Mouse (Mus musculus) limb, embryonic 11.5 days (tissue): Measurements from ENCODE around the gene Tex26. TPM values are rescaled to one million over a fixed set of nuclear protein-coding genes. Genes with fewer than 3 reads are reported as not detected.

Experiments used
- ATAC-seq: fragments of 200-750 bp; cut with Nextera tagmentation; 2 replicates; pipeline ENCODE4 v1.8.0; 2017; ENCODE audit warnings: low read depth; ENCODE audit not compliant: insufficient number of reproducible peaks, low FRiP score, low TSS enrichment
- DNase-seq: peaks from one replicate; pipeline ENCODE4 v3.0.0-alpha.2; 2015; ENCODE audit warnings: low spot score
- H3K27ac ChIP-seq: fragments of 300-500 bp; sonication (generic); replicated peaks from 2 replicates; pipeline ENCODE4 v1.5.1; 2014; ENCODE audit warnings: low read depth, mild to moderate bottlenecking, low read length
- H3K27me3 ChIP-seq: fragments of 300-500 bp; sonication (generic); 2 replicates; pipeline ENCODE4 v1.6.1; 2014; ENCODE audit warnings: mild to moderate bottlenecking, low read length, mixed read lengths; ENCODE audit not compliant: control insufficient read depth, insufficient read depth
- H3K36me3 ChIP-seq: fragments of 300-500 bp; sonication (generic); 2 replicates; pipeline ENCODE4 v1.6.1; 2014; ENCODE audit warnings: mild to moderate bottlenecking, low read length, moderate library complexity, mixed read lengths; ENCODE audit not compliant: control insufficient read depth, insufficient read depth
- H3K4me1 ChIP-seq: fragments of 300-500 bp; sonication (generic); 2 replicates; pipeline ENCODE4 v1.6.1; 2014; ENCODE audit warnings: low read length, mixed read lengths; ENCODE audit not compliant: control insufficient read depth, insufficient read depth
- H3K4me2 ChIP-seq: fragments of 300-500 bp; sonication (generic); 2 replicates; pipeline ENCODE4 v1.6.1; 2014; ENCODE audit warnings: low read depth, mild to moderate bottlenecking, moderate library complexity; ENCODE audit not compliant: severe bottlenecking
- H3K4me3 ChIP-seq: fragments of 300-500 bp; sonication (generic); 2 replicates; pipeline ENCODE4 v1.5.1; 2014; ENCODE audit warnings: low read depth, low read length
- H3K9ac ChIP-seq: fragments of 300-500 bp; sonication (generic); 2 replicates; pipeline ENCODE4 v1.6.1; 2014; ENCODE audit warnings: mild to moderate bottlenecking, low read length
- H3K9me3 ChIP-seq: fragments of 300-500 bp; sonication (generic); 2 replicates; pipeline ENCODE4 v1.6.1; 2016; ENCODE audit warnings: low read length; ENCODE audit not compliant: control insufficient read depth
- WGBS: fragments of 180-500 bp; shearing (Covaris S2); extraction: QIAGEN DNeasy Blood & Tissue Kit; methylation state at CpG from one replicate; pipeline ENCODE4 v1.1.7; 2014; 5-methylcytosine and 5-hydroxymethylcytosine counted together
- polyA plus RNA-seq: library from polyadenylated mRNA; unstranded; fragments of >200 nt; fragmentation: Nextera tagmentation; extraction: Ambion mirVana; gene quantifications from 2 replicates; pipeline ENCODE4 v1.2.1, GENCODE M21; 2014

Tex26 gene
- polyA plus RNA-seq, 1 experiment from 2014 or later, result 0.15 TPM

DNA sequence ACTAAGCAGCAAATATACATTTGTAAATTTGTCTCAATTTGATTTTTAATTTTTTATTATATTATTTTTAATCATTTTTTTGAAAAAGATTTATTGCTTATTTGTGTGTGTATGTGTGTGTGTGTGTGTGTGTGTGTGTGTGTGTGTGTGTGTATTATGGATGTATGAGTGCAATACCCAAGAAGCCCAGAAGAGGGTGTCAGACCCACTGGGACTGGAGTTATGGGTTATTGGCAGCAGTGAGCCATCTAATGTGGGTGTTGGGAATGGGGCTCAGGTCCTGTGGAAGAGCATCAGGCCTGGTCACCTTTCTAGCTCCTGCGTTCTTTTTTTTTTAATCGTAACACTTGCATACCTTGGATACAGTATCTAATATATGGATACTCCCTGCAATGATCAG is 66.6 kb downstream of the Tex26 start:
- no peak for ATAC-seq

DNA sequence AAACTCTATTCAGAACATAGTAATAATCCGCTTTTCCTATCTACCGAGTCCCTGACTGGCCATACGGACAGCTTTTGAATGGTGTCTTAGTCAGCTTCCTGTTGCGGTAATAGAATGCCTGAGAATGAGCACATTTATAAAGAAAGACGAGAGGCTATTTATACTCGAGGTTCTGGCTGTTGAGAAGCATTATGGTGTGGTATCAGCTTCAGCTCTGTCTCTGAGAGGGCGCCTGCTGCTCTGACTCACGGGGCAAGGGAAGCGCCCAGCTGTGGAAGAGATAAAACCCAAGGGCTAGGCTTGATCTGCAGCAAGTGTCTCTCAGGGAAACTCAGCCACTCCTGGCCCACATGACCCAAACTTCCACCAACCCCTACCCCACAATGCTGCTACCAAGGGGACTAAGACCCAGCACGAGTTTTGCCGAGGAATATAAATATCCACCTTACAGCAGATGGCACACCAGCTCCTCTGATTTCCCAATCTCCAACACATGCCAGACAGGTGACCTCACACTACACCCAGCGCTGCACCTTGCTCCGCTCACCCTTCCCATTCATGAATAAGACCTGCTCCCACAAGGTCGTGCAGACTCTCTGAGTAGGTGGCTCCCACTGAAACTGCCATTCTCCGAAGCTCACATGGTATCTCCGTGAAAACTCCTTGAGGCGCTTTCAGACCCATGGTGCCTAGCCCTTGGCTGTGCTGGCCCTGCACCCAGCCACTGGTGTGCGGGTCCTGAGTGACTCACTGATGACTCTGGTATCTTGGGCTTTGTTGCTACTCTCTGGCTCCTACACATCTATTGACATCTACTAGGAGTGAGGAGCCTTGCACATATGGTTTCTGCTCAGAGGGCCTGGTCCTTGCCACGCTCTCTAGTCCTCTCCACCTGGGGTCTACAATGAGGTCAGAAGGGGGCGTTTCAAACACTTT is 68.9 kb downstream of the Tex26 start:
- no peak for DNase-seq
- no peak overlapping the region for H3K27ac ChIP-seq
- no peak overlapping the region for H3K9ac ChIP-seq
- no peaks in the 10 kb centered on the region for H3K9me3 ChIP-seq
- H3K4me2 ChIP-seq, result no peak overlapping the region
- no peaks in the 10 kb centered on the region for H3K36me3 ChIP-seq
- 89% methylated on average over 20 of the region's 20 CpGs for WGBS
- H3K4me3 ChIP-seq, result no peak overlapping the region
- ATAC-seq, result no peak
- no peaks in the 10 kb centered on the region for H3K27me3 ChIP-seq
- no peaks in the 10 kb centered on the region; the same call in 1 of the 2 replicates for H3K4me1 ChIP-seq

More for the DNA sequence above, 66.6 kb downstream of the Tex26 start:
- H3K4me1 ChIP-seq, result no peaks in the 10 kb centered on the region
- WGBS, result 98% methylated on average over 2 of the region's 2 CpGs
- H3K9me3 ChIP-seq, result no peaks in the 10 kb centered on the region
- no peaks in the 10 kb centered on the region for H3K27me3 ChIP-seq
- no peak overlapping the region for H3K4me3 ChIP-seq
- DNase-seq, result no peak
- no peak overlapping the region for H3K4me2 ChIP-seq
- H3K36me3 ChIP-seq, result no peaks in the 10 kb centered on the region
- no peak overlapping the region for H3K27ac ChIP-seq
- H3K9ac ChIP-seq, result no peak overlapping the region

- ATAC-seq (no peak), DNase-seq (no peak)
- no peaks in the 10 kb centered on the region for H3K27me3 ChIP-seq
- H3K36me3 ChIP-seq, result no peaks in the 10 kb centered on the region
- no peak overlapping the region for H3K4me2 ChIP-seq
- H3K9ac ChIP-seq, result no peak overlapping the region
- no peaks in the 10 kb centered on the region for H3K9me3 ChIP-seq
- no peak overlapping the region for H3K4me3 ChIP-seq
- WGBS, result 78% methylated on average over 13 of the region's 13 CpGs
- H3K27ac ChIP-seq, result no peak overlapping the region
- peaks cover 6% of the 10 kb centered on the region; the same call in 1 of the 2 replicates for H3K4me1 ChIP-seq
Measured at GRCm38 (mm10) chr5:149510323-149510722, 70.9 kb downstream of the Tex26 start.

GRCm38 (mm10) chr5:149512695-149513094 is 73.2 kb downstream of the Tex26 start:
- Histone ChIP-seq H3K4me1 (peaks cover 6% of the 10 kb centered on the region; the same call in 1 of the 2 replicates), H3K9me3 (no peaks in the 10 kb centered on the region), H3K9ac (no peak overlapping the region), H3K4me2 (no peak overlapping the region), H3K27ac (no peak overlapping the region), H3K4me3 (no peak overlapping the region), H3K27me3 (no peaks in the 10 kb centered on the region), H3K36me3 (no peaks in the 10 kb centered on the region)
- ATAC-seq, result no peak
- 31% methylated on average over 3 of the region's 3 CpGs for WGBS
- DNase-seq, result no peak

- Histone ChIP-seq H3K9ac (no peak overlapping the region), H3K4me3 (no peak overlapping the region), H3K27ac (no peak overlapping the region), H3K27me3 (no peaks in the 10 kb centered on the region), H3K9me3 (no peaks in the 10 kb centered on the region), H3K4me2 (no peak overlapping the region), H3K4me1 (peaks cover 6% of the 10 kb centered on the region; the same call in 1 of the 2 replicates), H3K36me3 (no peaks in the 10 kb centered on the region)
- WGBS, result 61% methylated on average over 9 of the region's 9 CpGs
- DNase-seq (no peak), ATAC-seq (no peak)
Measured at GRCm38 (mm10) chr5:149513438-149514086, 74.1 kb downstream of the Tex26 start.

- no peaks in the 10 kb centered on the region for H3K9me3 ChIP-seq
- H3K4me3 ChIP-seq, result no peak overlapping the region
- H3K4me1 ChIP-seq, result peaks cover 6% of the 10 kb centered on the region; the same call in 1 of the 2 replicates
- peak overlapping the region; percentile 45; the same call in 1 of the 2 replicates for H3K27ac ChIP-seq
- no peak; the same call in 1 of the 2 replicates for ATAC-seq
- H3K9ac ChIP-seq, result no peak overlapping the region
- peak; percentile 60 for DNase-seq
- no peaks in the 10 kb centered on the region for H3K36me3 ChIP-seq
- H3K27me3 ChIP-seq, result no peaks in the 10 kb centered on the region
- 29% methylated on average over 14 of the region's 14 CpGs for WGBS
- peak overlapping the region; percentile 23; the same call in 1 of the 2 replicates for H3K4me2 ChIP-seq
Measured at GRCm38 (mm10) chr5:149514087-149514671, 74.7 kb downstream of the Tex26 start.

GRCm38 (mm10) chr5:149514890-149515289 is 75.4 kb downstream of the Tex26 start:
- Histone ChIP-seq H3K4me1 (peaks cover 6% of the 10 kb centered on the region; the same call in 1 of the 2 replicates), H3K27me3 (no peaks in the 10 kb centered on the region), H3K27ac (no peak overlapping the region), H3K4me3 (no peak overlapping the region), H3K4me2 (no peak overlapping the region), H3K9me3 (no peaks in the 10 kb centered on the region), H3K36me3 (no peaks in the 10 kb centered on the region), H3K9ac (no peak overlapping the region)
- DNase-seq, result no peak
- no peak for ATAC-seq
- 88% methylated on average over 2 of the region's 3 CpGs for WGBS

- no peaks in the 10 kb centered on the region for H3K9me3 ChIP-seq
- H3K9ac ChIP-seq, result no peak overlapping the region
- no peak for DNase-seq
- H3K27me3 ChIP-seq, result no peaks in the 10 kb centered on the region
- H3K4me3 ChIP-seq, result no peak overlapping the region
- no peak for ATAC-seq
- H3K36me3 ChIP-seq, result no peaks in the 10 kb centered on the region
- no peak overlapping the region for H3K4me2 ChIP-seq
- H3K27ac ChIP-seq, result no peak overlapping the region
- peaks cover 6% of the 10 kb centered on the region; the same call in 1 of the 2 replicates for H3K4me1 ChIP-seq
- 81% methylated on average over 6 of the region's 6 CpGs for WGBS
Measured at GRCm38 (mm10) chr5:149517116-149517515, 77.7 kb downstream of the Tex26 start.
